Mouse (Mus musculus): ENCODE measurements at regions not wholly inside any gene's neighbourhood (a gene's known extent, or its start where the extent isn't known, plus 50 kb on each side); places are given as distances from the start of the nearest gene placed in this dataset.

- Histone ChIP-seq H3K36me3 (no peaks in the 10 kb centered on the region), H3K9ac (no peak overlapping the region), H3K9me3 (no peaks in the 10 kb centered on the region), H3K4me3 (no peak overlapping the region), H3K4me1 (no peaks in the 10 kb centered on the region), H3K27me3 (replicated peaks) (no peaks in the 10 kb centered on the region), H3K4me2 (no peak overlapping the region), H3K27ac (replicated peaks) (no peak overlapping the region)
- no peak for ATAC-seq (ENCODE audit: extremely low read depth, insufficient number of reproducible peaks, low FRiP score, low TSS enrichment)
- WGBS = 82% methylated on average over 6 of the region's 6 CpGs
Observed at GRCm38 (mm10) chr11:112121026-112121425, 661.0 kb upstream of the Sox9 start.

- Histone ChIP-seq H3K27me3 (replicated peaks) (no peaks in the 10 kb centered on the region), H3K27ac (replicated peaks) (no peak overlapping the region), H3K4me2 (no peak overlapping the region), H3K9me3 (no peaks in the 10 kb centered on the region), H3K36me3 (no peaks in the 10 kb centered on the region), H3K9ac (no peak overlapping the region), H3K4me3 (no peak overlapping the region), H3K4me1 (no peaks in the 10 kb centered on the region)
- 57% methylated on average over 5 of the region's 5 CpGs for WGBS
- ATAC-seq (ENCODE audit: extremely low read depth, insufficient number of reproducible peaks, low FRiP score, low TSS enrichment) = no peak
Observed at GRCm38 (mm10) chr11:112121831-112122230, 660.2 kb upstream of the Sox9 start.

GRCm38 (mm10) chr11:112125249-112125933 lies 656.6 kb upstream of the Sox9 start:
- 72% methylated on average over 12 of the region's 12 CpGs for WGBS
- no peak for ATAC-seq (ENCODE audit: extremely low read depth, insufficient number of reproducible peaks, low FRiP score, low TSS enrichment)
- Histone ChIP-seq H3K27ac (replicated peaks) (no peak overlapping the region), H3K27me3 (replicated peaks) (no peaks in the 10 kb centered on the region), H3K9me3 (no peaks in the 10 kb centered on the region), H3K9ac (no peak overlapping the region), H3K36me3 (no peaks in the 10 kb centered on the region), H3K4me3 (no peak overlapping the region), H3K4me2 (no peak overlapping the region), H3K4me1 (no peaks in the 10 kb centered on the region)

DNA sequence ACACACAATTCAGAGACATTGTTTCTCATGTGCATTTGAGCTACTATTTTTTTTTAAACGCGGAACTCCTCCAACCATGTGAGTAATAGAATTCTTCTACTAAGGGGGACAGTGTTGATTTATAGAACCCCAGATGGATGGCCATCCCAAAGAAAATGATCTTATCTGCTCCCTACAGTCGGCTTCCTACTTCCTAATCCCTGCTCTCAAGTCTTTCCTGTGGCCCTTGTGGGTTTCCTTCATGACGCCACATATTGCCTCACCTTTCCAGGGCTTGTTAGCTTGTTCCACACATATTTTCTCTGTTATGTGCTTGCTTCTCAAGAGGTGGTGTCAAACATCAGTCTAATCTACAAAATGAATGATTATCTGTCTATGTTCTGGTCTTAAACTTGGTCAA lies 651.9 kb upstream of the Sox9 start:
- Histone ChIP-seq H3K4me3 (no peak overlapping the region), H3K4me1 (no peaks in the 10 kb centered on the region), H3K4me2 (no peak overlapping the region), H3K9me3 (no peaks in the 10 kb centered on the region), H3K36me3 (no peaks in the 10 kb centered on the region), H3K27me3 (replicated peaks) (no peaks in the 10 kb centered on the region), H3K9ac (no peak overlapping the region), H3K27ac (replicated peaks) (no peak overlapping the region)
- ATAC-seq (ENCODE audit: extremely low read depth, insufficient number of reproducible peaks, low FRiP score, low TSS enrichment) = no peak
- WGBS = 67% methylated on average over 4 of the region's 4 CpGs

DNA sequence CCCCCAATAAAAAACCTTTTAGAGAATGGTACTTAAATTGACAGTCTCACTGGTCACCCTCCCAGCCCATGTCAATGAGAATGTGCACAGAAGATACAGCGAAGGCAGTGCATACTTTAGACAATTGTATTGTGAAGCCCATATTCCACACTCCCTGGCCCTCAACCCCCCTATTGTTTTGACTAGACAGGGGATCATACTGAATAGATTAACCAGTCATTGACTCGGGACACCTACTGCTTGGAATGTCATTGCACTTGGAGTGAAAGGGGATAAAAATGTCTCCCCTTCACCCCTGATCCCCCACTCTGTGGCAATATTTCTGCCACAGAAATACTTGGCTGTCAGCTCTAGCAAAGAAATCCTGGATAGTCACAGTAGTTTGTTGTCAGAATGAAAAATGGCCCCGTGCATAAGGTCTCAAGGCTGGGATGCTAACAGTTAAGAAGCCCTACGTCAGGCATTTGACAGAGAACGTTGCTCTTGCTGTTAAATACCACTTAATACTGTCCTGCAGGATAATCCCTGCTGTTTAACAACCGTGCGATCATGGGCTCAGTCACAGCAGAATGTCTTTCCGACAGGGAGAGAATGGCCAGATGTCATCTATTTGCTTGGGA lies 644.5 kb upstream of the Sox9 start:
- no peak overlapping the region for H3K27ac ChIP-seq (replicated peaks)
- H3K9ac ChIP-seq = no peak overlapping the region
- H3K4me1 ChIP-seq = peaks cover 8% of the 10 kb centered on the region; the same call in 1 of the 2 replicates
- peak overlapping the region; percentile 7; the same call in 1 of the 2 replicates for H3K4me2 ChIP-seq
- no peaks in the 10 kb centered on the region for H3K36me3 ChIP-seq
- H3K9me3 ChIP-seq = no peaks in the 10 kb centered on the region
- WGBS = 19% methylated on average over 8 of the region's 8 CpGs
- no peak overlapping the region for H3K4me3 ChIP-seq
- no peaks in the 10 kb centered on the region for H3K27me3 ChIP-seq (replicated peaks)
- no peak for ATAC-seq (ENCODE audit: extremely low read depth, insufficient number of reproducible peaks, low FRiP score, low TSS enrichment)

- ATAC-seq (ENCODE audit: extremely low read depth, insufficient number of reproducible peaks, low FRiP score, low TSS enrichment) = no peak
- H3K4me1 ChIP-seq = peaks cover 8% of the 10 kb centered on the region; the same call in 1 of the 2 replicates
- no peak overlapping the region for H3K27ac ChIP-seq (replicated peaks)
- H3K9me3 ChIP-seq = no peaks in the 10 kb centered on the region
- no peaks in the 10 kb centered on the region for H3K36me3 ChIP-seq
- WGBS = 81% methylated on average over 9 of the region's 9 CpGs
- no peak overlapping the region for H3K9ac ChIP-seq
- no peaks in the 10 kb centered on the region for H3K27me3 ChIP-seq (replicated peaks)
- no peak overlapping the region for H3K4me2 ChIP-seq
- no peak overlapping the region for H3K4me3 ChIP-seq
Observed at GRCm38 (mm10) chr11:112140058-112140457, 642.0 kb upstream of the Sox9 start.

GRCm38 (mm10) chr11:112140495-112140894 lies 641.5 kb upstream of the Sox9 start:
- Histone ChIP-seq H3K27ac (replicated peaks) (no peak overlapping the region), H3K4me1 (peaks cover 8% of the 10 kb centered on the region; the same call in 1 of the 2 replicates), H3K27me3 (replicated peaks) (no peaks in the 10 kb centered on the region), H3K9ac (no peak overlapping the region), H3K4me3 (no peak overlapping the region), H3K36me3 (no peaks in the 10 kb centered on the region), H3K4me2 (no peak overlapping the region), H3K9me3 (no peaks in the 10 kb centered on the region)
- WGBS = 88% methylated on average over 4 of the region's 4 CpGs
- no peak for ATAC-seq (ENCODE audit: extremely low read depth, insufficient number of reproducible peaks, low FRiP score, low TSS enrichment)

DNA sequence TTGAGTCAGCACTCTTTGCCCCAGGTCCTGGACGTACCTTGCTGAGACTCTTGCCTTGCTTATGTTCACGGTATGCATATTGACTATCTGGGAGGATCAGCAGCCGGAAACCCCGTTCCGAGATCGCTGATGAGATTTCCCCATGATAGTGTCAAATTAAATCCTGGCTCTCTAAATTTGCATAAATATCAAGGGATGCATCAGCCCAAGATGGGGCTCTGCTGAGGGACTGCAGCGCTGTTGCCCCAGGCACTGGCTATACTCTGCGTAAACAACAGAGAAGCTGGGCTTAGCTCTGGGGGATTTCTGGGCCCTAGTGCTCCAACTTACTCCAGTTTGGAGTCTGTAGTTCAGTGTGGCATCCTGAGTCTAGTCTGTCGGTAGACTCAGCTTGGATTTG lies 641.1 kb upstream of the Sox9 start:
- H3K4me1 ChIP-seq = peaks cover 8% of the 10 kb centered on the region; the same call in 1 of the 2 replicates
- H3K4me3 ChIP-seq = no peak overlapping the region
- H3K27ac ChIP-seq (replicated peaks) = no peak overlapping the region
- H3K36me3 ChIP-seq = no peaks in the 10 kb centered on the region
- no peaks in the 10 kb centered on the region for H3K9me3 ChIP-seq
- no peaks in the 10 kb centered on the region for H3K27me3 ChIP-seq (replicated peaks)
- no peak overlapping the region for H3K9ac ChIP-seq
- no peak for ATAC-seq (ENCODE audit: extremely low read depth, insufficient number of reproducible peaks, low FRiP score, low TSS enrichment)
- H3K4me2 ChIP-seq = no peak overlapping the region
- 81% methylated on average over 9 of the region's 9 CpGs for WGBS

DNA sequence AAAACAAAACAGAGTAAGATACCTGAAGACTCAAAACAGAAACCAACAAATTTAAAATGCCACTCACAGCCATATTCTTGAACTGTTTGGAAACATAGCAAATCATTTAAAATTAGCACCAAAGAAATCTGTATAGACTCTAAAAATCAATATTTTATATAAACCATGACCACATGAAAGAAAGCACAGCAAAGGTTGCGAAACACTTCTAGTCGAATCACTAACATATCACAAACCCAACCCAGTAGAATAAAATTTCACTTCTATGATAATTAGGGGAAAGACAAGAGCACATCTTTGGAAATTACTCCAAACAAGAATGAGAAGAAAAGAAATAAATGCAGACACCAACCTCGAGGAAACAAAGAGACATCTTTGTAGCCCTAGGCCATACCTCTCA lies 630.0 kb upstream of the Sox9 start:
- no peak for ATAC-seq (ENCODE audit: extremely low read depth, insufficient number of reproducible peaks, low FRiP score, low TSS enrichment)
- peaks cover 8% of the 10 kb centered on the region for H3K4me1 ChIP-seq

GRCm38 (mm10) chr11:112153198-112153597 lies 628.8 kb upstream of the Sox9 start:
- WGBS = 78% methylated on average over 5 of the region's 5 CpGs
- Histone ChIP-seq H3K27ac (replicated peaks) (no peak overlapping the region), H3K36me3 (no peaks in the 10 kb centered on the region), H3K9ac (no peak overlapping the region), H3K4me2 (no peak overlapping the region), H3K9me3 (0 out of 2 replicates have a peak, but pooled peaks cover 3% of the 10 kb centered on the region), H3K27me3 (replicated peaks) (no peaks in the 10 kb centered on the region), H3K4me1 (peaks cover 8% of the 10 kb centered on the region), H3K4me3 (no peak overlapping the region)
- ATAC-seq (ENCODE audit: extremely low read depth, insufficient number of reproducible peaks, low FRiP score, low TSS enrichment) = no peak

More for the DNA sequence above, 630.0 kb upstream of the Sox9 start:
- H3K36me3 ChIP-seq = no peaks in the 10 kb centered on the region
- no peaks in the 10 kb centered on the region for H3K27me3 ChIP-seq (replicated peaks)
- H3K27ac ChIP-seq (replicated peaks) = no peak overlapping the region
- 81% methylated on average over 3 of the region's 3 CpGs for WGBS
- H3K4me2 ChIP-seq = no peak overlapping the region
- no peak overlapping the region for H3K9ac ChIP-seq
- H3K9me3 ChIP-seq = 0 out of 2 replicates have a peak, but pooled peaks cover 3% of the 10 kb centered on the region
- H3K4me3 ChIP-seq = no peak overlapping the region

DNA sequence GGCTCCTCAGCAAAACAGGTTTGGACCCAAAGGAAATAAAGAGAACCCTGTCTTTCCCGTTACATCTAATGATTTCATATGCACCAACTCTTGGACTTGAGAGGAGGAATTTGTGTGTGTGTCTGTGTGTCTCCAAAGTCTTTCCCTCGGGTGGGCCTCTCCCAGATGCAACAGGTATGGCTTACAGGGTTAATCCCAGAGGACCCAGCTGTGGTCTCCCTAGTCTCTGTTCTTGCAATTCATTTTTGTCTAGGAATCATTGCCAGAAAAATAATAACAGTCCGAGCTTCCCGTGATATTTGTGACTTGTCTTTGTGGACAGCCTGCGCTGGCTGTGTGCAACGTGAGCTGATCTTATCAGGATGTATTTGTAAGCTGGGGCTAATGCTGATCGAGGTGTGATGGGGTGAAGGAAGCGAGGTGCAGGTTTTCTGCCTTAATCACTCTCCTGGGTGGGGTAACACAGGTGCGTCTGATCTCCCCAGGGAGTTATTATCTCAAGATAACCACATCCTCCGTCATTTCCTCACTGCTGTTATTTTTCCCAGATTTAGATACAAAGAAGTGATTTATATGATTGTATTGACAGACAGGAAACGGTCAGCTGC lies 627.2 kb upstream of the Sox9 start:
- H3K4me1 ChIP-seq = peaks cover 8% of the 10 kb centered on the region
- no peaks in the 10 kb centered on the region for H3K36me3 ChIP-seq
- 0 out of 2 replicates have a peak, but pooled peaks cover 3% of the 10 kb centered on the region for H3K9me3 ChIP-seq
- no peak overlapping the region for H3K9ac ChIP-seq
- H3K4me3 ChIP-seq = no peak overlapping the region
- H3K4me2 ChIP-seq = peak overlapping the region; percentile 57
- H3K27ac ChIP-seq (replicated peaks) = no peak overlapping the region
- no peaks in the 10 kb centered on the region for H3K27me3 ChIP-seq (replicated peaks)
- ATAC-seq (ENCODE audit: extremely low read depth, insufficient number of reproducible peaks, low FRiP score, low TSS enrichment) = no peak
- WGBS = 30% methylated on average over 11 of the region's 11 CpGs
